Mouse (Mus musculus): ENCODE measurements around the gene Lrrc36. TPM values are rescaled to one million over a fixed set of nuclear protein-coding genes. Genes with fewer than 3 reads are reported as not detected.

Lrrc36 gene
- polyA plus RNA-seq, 1 experiment from 2014 or later: 0.12 TPM

- peaks cover 6% of the 10 kb centered on the region; the same call in 1 of the 2 replicates for H3K27me3 ChIP-seq
- no peak overlapping the region for H3K9ac ChIP-seq
- H3K4me2 ChIP-seq: no peak overlapping the region
- no peak overlapping the region for H3K27ac ChIP-seq (replicated peaks)
- no peaks in the 10 kb centered on the region for H3K4me1 ChIP-seq (replicated peaks)
- 66% methylated on average over 7 of the region's 7 CpGs for WGBS (ENCODE audit: insufficient replicate concordance)
- no peaks in the 10 kb centered on the region for H3K36me3 ChIP-seq (replicated peaks)
- H3K4me3 ChIP-seq (replicated peaks): no peak overlapping the region
- ATAC-seq (ENCODE audit: insufficient read depth): no peak
- no peaks in the 10 kb centered on the region for H3K9me3 ChIP-seq (replicated peaks)
Observed at GRCm38 (mm10) chr8:105393915-105394314, 19.5 kb upstream of the Lrrc36 start.

GRCm38 (mm10) chr8:105397747-105398146 is 15.6 kb upstream of the Lrrc36 start:
- no peak overlapping the region for H3K9ac ChIP-seq
- H3K27me3 ChIP-seq: peaks cover 6% of the 10 kb centered on the region; the same call in 1 of the 2 replicates
- no peaks in the 10 kb centered on the region for H3K9me3 ChIP-seq (replicated peaks)
- no peak for ATAC-seq (ENCODE audit: insufficient read depth)
- no peak overlapping the region for H3K4me2 ChIP-seq
- WGBS (ENCODE audit: insufficient replicate concordance): 27% methylated on average over 3 of the region's 3 CpGs
- no peaks in the 10 kb centered on the region for H3K4me1 ChIP-seq (replicated peaks)
- no peaks in the 10 kb centered on the region for H3K36me3 ChIP-seq (replicated peaks)
- H3K27ac ChIP-seq (replicated peaks): no peak overlapping the region
- no peak overlapping the region for H3K4me3 ChIP-seq (replicated peaks)

GRCm38 (mm10) chr8:105400016-105400415 is 13.4 kb upstream of the Lrrc36 start:
- H3K27me3 ChIP-seq: 0 out of 2 replicates have a peak, but pooled peaks cover 4% of the 10 kb centered on the region
- no peak for ATAC-seq (ENCODE audit: insufficient read depth)
- WGBS (ENCODE audit: insufficient replicate concordance): 57% methylated on average over 5 of the region's 5 CpGs
- no peaks in the 10 kb centered on the region for H3K4me1 ChIP-seq (replicated peaks)
- H3K36me3 ChIP-seq (replicated peaks): no peaks in the 10 kb centered on the region
- H3K4me2 ChIP-seq: no peak overlapping the region
- no peaks in the 10 kb centered on the region for H3K9me3 ChIP-seq (replicated peaks)
- no peak overlapping the region for H3K27ac ChIP-seq (replicated peaks)
- H3K9ac ChIP-seq: no peak overlapping the region
- H3K4me3 ChIP-seq (replicated peaks): no peak overlapping the region

GRCm38 (mm10) chr8:105403467-105403866 is 9.9 kb upstream of the Lrrc36 start:
- Histone ChIP-seq H3K9me3 (replicated peaks) (no peaks in the 10 kb centered on the region), H3K9ac (no peak overlapping the region), H3K36me3 (replicated peaks) (no peaks in the 10 kb centered on the region), H3K4me2 (no peak overlapping the region), H3K4me1 (replicated peaks) (no peaks in the 10 kb centered on the region), H3K27ac (replicated peaks) (no peak overlapping the region), H3K27me3 (no peaks in the 10 kb centered on the region), H3K4me3 (replicated peaks) (no peak overlapping the region)
- ATAC-seq (ENCODE audit: insufficient read depth): no peak
- 66% methylated on average over 8 of the region's 8 CpGs for WGBS (ENCODE audit: insufficient replicate concordance)

GRCm38 (mm10) chr8:105404496-105404895 is 8.9 kb upstream of the Lrrc36 start:
- Histone ChIP-seq H3K36me3 (replicated peaks) (no peaks in the 10 kb centered on the region), H3K27me3 (no peaks in the 10 kb centered on the region), H3K9me3 (replicated peaks) (no peaks in the 10 kb centered on the region), H3K4me2 (no peak overlapping the region), H3K4me1 (replicated peaks) (no peaks in the 10 kb centered on the region), H3K4me3 (replicated peaks) (no peak overlapping the region), H3K9ac (no peak overlapping the region), H3K27ac (replicated peaks) (no peak overlapping the region)
- ATAC-seq (ENCODE audit: insufficient read depth): no peak
- 48% methylated on average over 1 of the region's 1 CpGs for WGBS (ENCODE audit: insufficient replicate concordance)

- ATAC-seq (ENCODE audit: insufficient read depth): no peak
- Histone ChIP-seq H3K27me3 (peaks cover 4% of the 10 kb centered on the region; the same call in 1 of the 2 replicates), H3K4me1 (replicated peaks) (no peaks in the 10 kb centered on the region), H3K4me2 (no peak overlapping the region), H3K27ac (replicated peaks) (no peak overlapping the region), H3K9me3 (replicated peaks) (no peaks in the 10 kb centered on the region), H3K4me3 (replicated peaks) (no peak overlapping the region), H3K9ac (no peak overlapping the region), H3K36me3 (replicated peaks) (no peaks in the 10 kb centered on the region)
- 72% methylated on average over 10 of the region's 10 CpGs for WGBS (ENCODE audit: insufficient replicate concordance)
Observed at GRCm38 (mm10) chr8:105406416-105406815, 7.0 kb upstream of the Lrrc36 start.

- 52% methylated on average over 7 of the region's 7 CpGs for WGBS (ENCODE audit: insufficient replicate concordance)
- peaks cover 20% of the 10 kb centered on the region for H3K27me3 ChIP-seq
- H3K4me3 ChIP-seq (replicated peaks): no peak overlapping the region
- no peaks in the 10 kb centered on the region for H3K9me3 ChIP-seq (replicated peaks)
- no peak for ATAC-seq (ENCODE audit: insufficient read depth)
- no peaks in the 10 kb centered on the region for H3K36me3 ChIP-seq (replicated peaks)
- H3K4me1 ChIP-seq (replicated peaks): peaks cover 3% of the 10 kb centered on the region
- no peak overlapping the region for H3K4me2 ChIP-seq
- H3K27ac ChIP-seq (replicated peaks): no peak overlapping the region
- no peak overlapping the region for H3K9ac ChIP-seq
Observed at GRCm38 (mm10) chr8:105408331-105408730, 5.0 kb upstream of the Lrrc36 start.

- Histone ChIP-seq H3K27ac (replicated peaks) (no peak overlapping the region), H3K36me3 (replicated peaks) (no peaks in the 10 kb centered on the region), H3K4me1 (replicated peaks) (peaks cover 9% of the 10 kb centered on the region), H3K27me3 (peaks cover 36% of the 10 kb centered on the region), H3K4me3 (replicated peaks) (no peak overlapping the region), H3K4me2 (no peak overlapping the region), H3K9ac (no peak overlapping the region), H3K9me3 (replicated peaks) (no peaks in the 10 kb centered on the region)
- WGBS (ENCODE audit: insufficient replicate concordance): 76% methylated on average over 6 of the region's 6 CpGs
- ATAC-seq (ENCODE audit: insufficient read depth): no peak
Observed at GRCm38 (mm10) chr8:105409947-105410346, 3.4 kb upstream of the Lrrc36 start.

GRCm38 (mm10) chr8:105418992-105419391 is 5.6 kb downstream of the Lrrc36 start:
- 64% methylated on average over 2 of the region's 2 CpGs for WGBS (ENCODE audit: insufficient replicate concordance)
- Histone ChIP-seq H3K36me3 (replicated peaks) (no peaks in the 10 kb centered on the region), H3K27ac (replicated peaks) (no peak overlapping the region), H3K9ac (no peak overlapping the region), H3K9me3 (replicated peaks) (no peaks in the 10 kb centered on the region), H3K4me1 (replicated peaks) (no peaks in the 10 kb centered on the region), H3K4me2 (no peak overlapping the region), H3K27me3 (peaks cover 39% of the 10 kb centered on the region), H3K4me3 (replicated peaks) (no peak overlapping the region)
- ATAC-seq (ENCODE audit: insufficient read depth): no peak

GRCm38 (mm10) chr8:105419800-105420199 is 6.4 kb downstream of the Lrrc36 start:
- Histone ChIP-seq H3K4me1 (replicated peaks) (no peaks in the 10 kb centered on the region), H3K36me3 (replicated peaks) (no peaks in the 10 kb centered on the region), H3K9ac (no peak overlapping the region), H3K9me3 (replicated peaks) (no peaks in the 10 kb centered on the region), H3K27ac (replicated peaks) (no peak overlapping the region), H3K27me3 (peaks cover 36% of the 10 kb centered on the region), H3K4me3 (replicated peaks) (no peak overlapping the region), H3K4me2 (no peak overlapping the region)
- no peak for ATAC-seq (ENCODE audit: insufficient read depth)
- WGBS (ENCODE audit: insufficient replicate concordance): 75% methylated on average over 4 of the region's 4 CpGs

- Histone ChIP-seq H3K9ac (no peak overlapping the region), H3K27ac (replicated peaks) (no peak overlapping the region), H3K4me2 (no peak overlapping the region), H3K9me3 (replicated peaks) (no peaks in the 10 kb centered on the region), H3K36me3 (replicated peaks) (no peaks in the 10 kb centered on the region), H3K27me3 (peaks cover 24% of the 10 kb centered on the region), H3K4me3 (replicated peaks) (no peak overlapping the region), H3K4me1 (replicated peaks) (no peaks in the 10 kb centered on the region)
- 40% methylated on average over 1 of the region's 1 CpGs for WGBS (ENCODE audit: insufficient replicate concordance)
- ATAC-seq (ENCODE audit: insufficient read depth): no peak
Observed at GRCm38 (mm10) chr8:105422006-105422405, 8.6 kb downstream of the Lrrc36 start.

- no peak for ATAC-seq (ENCODE audit: insufficient read depth)
- 39% methylated on average over 6 of the region's 6 CpGs for WGBS (ENCODE audit: insufficient replicate concordance)
- Histone ChIP-seq H3K4me3 (replicated peaks) (no peak overlapping the region), H3K9ac (no peak overlapping the region), H3K36me3 (replicated peaks) (no peaks in the 10 kb centered on the region), H3K9me3 (replicated peaks) (no peaks in the 10 kb centered on the region), H3K4me2 (no peak overlapping the region), H3K27ac (replicated peaks) (no peak overlapping the region), H3K4me1 (replicated peaks) (no peaks in the 10 kb centered on the region), H3K27me3 (peaks cover 21% of the 10 kb centered on the region; the same call in 1 of the 2 replicates)
Observed at GRCm38 (mm10) chr8:105426878-105427277, 13.5 kb downstream of the Lrrc36 start.

Data from liver, embryonic 15.5 days (tissue).